Mouse (Mus musculus) bone marrow, adult 2 months (tissue): ENCODE results near the gene Chit1.

ENCODE experiments used
- CTCF ChIP-seq: fragments of 200-500 bp; IDR thresholded peaks from 2 replicates; pipeline ENCODE4 v1.5.1; 2011; ENCODE audit warnings: low read length, control low read depth; ENCODE audit not compliant: control insufficient read depth, insufficient read depth
- POLR2A ChIP-seq: fragments of 200-500 bp; IDR thresholded peaks from 2 replicates; pipeline ENCODE4 v1.6.1; 2011; ENCODE audit warnings: low read depth, mild to moderate bottlenecking, control low read depth, low read length, borderline replicate concordance; ENCODE audit not compliant: control insufficient read depth

DNA sequence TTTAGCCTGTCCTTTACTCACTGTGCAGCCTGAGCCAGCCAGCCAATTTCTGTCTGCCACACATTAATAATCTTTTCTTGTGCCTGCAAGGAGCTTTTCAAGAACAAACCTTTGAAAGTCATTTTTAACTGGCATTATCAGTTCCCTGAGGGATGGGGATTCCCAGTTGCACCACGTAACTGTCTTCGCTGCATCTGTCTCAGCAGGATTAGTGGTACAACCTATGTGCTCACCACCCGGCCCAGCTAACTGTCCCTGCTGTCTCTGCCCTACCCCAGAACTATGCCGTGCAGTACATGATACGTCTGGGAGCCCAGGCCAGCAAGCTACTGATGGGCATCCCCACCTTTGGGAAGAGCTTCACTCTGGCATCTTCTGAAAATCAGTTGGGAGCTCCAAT lies 77.2 kb downstream of the Chit1 start:
- no peak for TF ChIP-seq CTCF
- TF ChIP-seq POLR2A = no peak
